Mouse (Mus musculus): ENCODE measurements around the gene Selenov.

DNA sequence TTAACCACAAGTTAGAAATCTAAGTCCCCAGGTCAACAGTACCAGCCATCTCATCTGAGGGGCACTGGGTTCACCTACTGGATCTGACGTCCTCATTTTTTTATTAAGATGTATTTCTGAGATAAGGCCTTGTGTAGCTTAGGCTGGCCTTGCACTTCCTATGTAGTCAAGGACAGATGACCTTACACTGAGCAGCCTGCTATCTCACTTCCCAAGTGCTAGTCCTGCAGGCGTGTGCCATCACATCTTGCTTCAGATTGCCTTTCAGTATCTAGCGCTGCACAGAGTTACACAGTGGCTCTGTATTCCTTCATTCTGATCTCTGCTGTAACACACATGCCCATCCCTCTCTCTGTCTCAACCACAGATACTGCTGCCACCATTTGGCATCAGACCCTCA, 27.1 kb upstream of the Selenov start:
- TF ChIP-seq CTCF (IDR thresholded peaks at IDR 0.05; ENCODE audit: borderline replicate concordance, insufficient read depth, low read depth, low read length) (no peak), POLR2A (IDR thresholded peaks at IDR 0.05; ENCODE audit: borderline replicate concordance, insufficient read depth, low read length) (no peak)
